Mouse (Mus musculus) forelimb bud, embryonic 11.5 days (tissue): ENCODE results near the gene Kdm7a.

Source experiments
- DNase-seq: peaks from one replicate; pipeline ENCODE4 v3.0.0-alpha.2; 2012; ENCODE audit warnings: low read depth, low spot score

Kdm7a gene

GRCm38 (mm10) chr6:39205650-39206580, 674 bp downstream of the Kdm7a start:
- peak; percentile 6 for DNase-seq

- DNase-seq = peak; percentile 87
These were observed 1.4 kb downstream of the Kdm7a start for GRCm38 (mm10) chr6:39205064-39205649.

- DNase-seq = no peak
These were observed 2.1 kb downstream of the Kdm7a start for GRCm38 (mm10) chr6:39204444-39204843.

GRCm38 (mm10) chr6:39203236-39203635, 3.4 kb downstream of the Kdm7a start:
- no peak for DNase-seq

- no peak for DNase-seq
These were observed 13.6 kb downstream of the Kdm7a start for GRCm38 (mm10) chr6:39193006-39193405.

- DNase-seq = no peak
These were observed 15.1 kb downstream of the Kdm7a start for GRCm38 (mm10) chr6:39191518-39191917.

GRCm38 (mm10) chr6:39187227-39187626, 19.4 kb downstream of the Kdm7a start:
- no peak for DNase-seq

- DNase-seq = no peak
These were observed 37.5 kb downstream of the Kdm7a start for GRCm38 (mm10) chr6:39169089-39169488.

GRCm38 (mm10) chr6:39164891-39165290, 41.7 kb downstream of the Kdm7a start:
- DNase-seq = no peak

GRCm38 (mm10) chr6:39161975-39162374, 44.6 kb downstream of the Kdm7a start:
- DNase-seq = no peak

GRCm38 (mm10) chr6:39146041-39146440, 60.5 kb downstream of the Kdm7a start:
- peak; percentile 17 for DNase-seq

GRCm38 (mm10) chr6:39132556-39132955, 74.0 kb downstream of the Kdm7a start:
- no peak for DNase-seq

- no peak for DNase-seq
These were observed 75.1 kb downstream of the Kdm7a start for GRCm38 (mm10) chr6:39131480-39131879.

GRCm38 (mm10) chr6:39124719-39125118, 81.9 kb downstream of the Kdm7a start:
- no peak for DNase-seq

GRCm38 (mm10) chr6:39120685-39121084, 85.9 kb downstream of the Kdm7a start:
- no peak for DNase-seq

GRCm38 (mm10) chr6:39118456-39118881, 88.1 kb downstream of the Kdm7a start:
- DNase-seq = no peak

- DNase-seq = peak; percentile 43
These were observed 88.8 kb downstream of the Kdm7a start, which contains the start of gene Parp12 for GRCm38 (mm10) chr6:39117584-39118455. Gene Parp12, minus strand, starts transcription at chr6:39118349.

- no peak for DNase-seq
These were observed 91.2 kb downstream of the Kdm7a start for GRCm38 (mm10) chr6:39115438-39115837.

- no peak for DNase-seq
These were observed 93.4 kb downstream of the Kdm7a start for GRCm38 (mm10) chr6:39113141-39113540.

- DNase-seq = no peak
These were observed 93.9 kb downstream of the Kdm7a start for GRCm38 (mm10) chr6:39112701-39113100.

- no peak for DNase-seq
These were observed 99.8 kb downstream of the Kdm7a start for GRCm38 (mm10) chr6:39106812-39107211.

GRCm38 (mm10) chr6:39104631-39105030, 102.0 kb downstream of the Kdm7a start:
- DNase-seq = no peak
